Mouse (Mus musculus): ENCODE results near the gene Mael. TPM values are rescaled to one million over a fixed set of nuclear protein-coding genes. Genes with fewer than 3 reads are reported as not detected.

The Mael gene
- polyA plus RNA-seq, 1 experiment from 2014 or later: 0.13 TPM

- ATAC-seq (replicated peaks; ENCODE audit: extremely low read depth, insufficient read depth, low FRiP score): peak; percentile 63; the same call in 1 of the 2 replicates
- no peak overlapping the region for H3K4me3 ChIP-seq (ENCODE audit: low read length)
- peaks cover 16% of the 10 kb centered on the region for H3K27me3 ChIP-seq (ENCODE audit: control insufficient read depth, insufficient read depth, low read length)
- no peak overlapping the region for H3K27ac ChIP-seq (ENCODE audit: low read length)
- H3K4me2 ChIP-seq (ENCODE audit: low read depth, low read length): peak overlapping the region; percentile 59
- no peak overlapping the region for H3K9ac ChIP-seq (ENCODE audit: low read length)
- H3K9me3 ChIP-seq (replicated peaks; ENCODE audit: control insufficient read depth, low read length): no peaks in the 10 kb centered on the region
- no peaks in the 10 kb centered on the region for H3K36me3 ChIP-seq (ENCODE audit: control insufficient read depth, insufficient read depth)
- 13% methylated on average over 18 of the region's 18 CpGs for WGBS
- H3K4me1 ChIP-seq (ENCODE audit: control insufficient read depth, insufficient read depth, low read length): peaks cover 3% of the 10 kb centered on the region
Observed at GRCm38 (mm10) chr1:166153351-166154120, 85.0 kb downstream of the Mael start.

- peaks cover 16% of the 10 kb centered on the region for H3K27me3 ChIP-seq (ENCODE audit: control insufficient read depth, insufficient read depth, low read length)
- no peak overlapping the region for H3K4me2 ChIP-seq (ENCODE audit: low read depth, low read length)
- H3K9ac ChIP-seq (ENCODE audit: low read length): no peak overlapping the region
- H3K27ac ChIP-seq (ENCODE audit: low read length): no peak overlapping the region
- no peak overlapping the region for H3K4me3 ChIP-seq (ENCODE audit: low read length)
- H3K9me3 ChIP-seq (replicated peaks; ENCODE audit: control insufficient read depth, low read length): no peaks in the 10 kb centered on the region
- no peaks in the 10 kb centered on the region for H3K36me3 ChIP-seq (ENCODE audit: control insufficient read depth, insufficient read depth)
- no peak for ATAC-seq (replicated peaks; ENCODE audit: extremely low read depth, insufficient read depth, low FRiP score)
- WGBS: 80% methylated on average over 10 of the region's 10 CpGs
- peaks cover 3% of the 10 kb centered on the region for H3K4me1 ChIP-seq (ENCODE audit: control insufficient read depth, insufficient read depth, low read length)
Observed at GRCm38 (mm10) chr1:166152034-166152433, 86.5 kb downstream of the Mael start.

- no peak overlapping the region for H3K4me3 ChIP-seq (ENCODE audit: low read length)
- no peak overlapping the region for H3K9ac ChIP-seq (ENCODE audit: low read length)
- WGBS: 56% methylated on average over 11 of the region's 11 CpGs
- no peaks in the 10 kb centered on the region for H3K36me3 ChIP-seq (ENCODE audit: control insufficient read depth, insufficient read depth)
- ATAC-seq (replicated peaks; ENCODE audit: extremely low read depth, insufficient read depth, low FRiP score): no peak
- peaks cover 16% of the 10 kb centered on the region for H3K27me3 ChIP-seq (ENCODE audit: control insufficient read depth, insufficient read depth, low read length)
- peaks cover 3% of the 10 kb centered on the region for H3K4me1 ChIP-seq (ENCODE audit: control insufficient read depth, insufficient read depth, low read length)
- H3K9me3 ChIP-seq (replicated peaks; ENCODE audit: control insufficient read depth, low read length): no peaks in the 10 kb centered on the region
- no peak overlapping the region for H3K27ac ChIP-seq (ENCODE audit: low read length)
- H3K4me2 ChIP-seq (ENCODE audit: low read depth, low read length): no peak overlapping the region
Observed at GRCm38 (mm10) chr1:166151341-166151740, 87.2 kb downstream of the Mael start.

Other genes with a start within 250 kb of the Mael start
- gene Pou2f1, start 236.1 kb downstream of the Mael start, polyA plus RNA-seq (2015; fragmentation: Nextera tagmentation; extraction: Ambion mirVana): 8.5 and 9.3 TPM in 2 replicates
- gene Dusp27, start 110.8 kb downstream of the Mael start, polyA plus RNA-seq (2015; fragmentation: Nextera tagmentation; extraction: Ambion mirVana): 50.1 and 50.5 TPM in 2 replicates
- 0.11 and 0.67 TPM in 2 replicates for gene Gpa33, start 108.5 kb downstream of the Mael start, polyA plus RNA-seq (2015; fragmentation: Nextera tagmentation; extraction: Ambion mirVana)
- 0.71 and 0.74 TPM in 2 replicates for gene Ildr2, start 15.4 kb upstream of the Mael start, polyA plus RNA-seq (2015; fragmentation: Nextera tagmentation; extraction: Ambion mirVana)
- gene Tada1, start 140.3 kb upstream of the Mael start, polyA plus RNA-seq (2015; fragmentation: Nextera tagmentation; extraction: Ambion mirVana): 36.0 and 36.9 TPM in 2 replicates
- gene Pogk, start 171.1 kb upstream of the Mael start, polyA plus RNA-seq (2015; fragmentation: Nextera tagmentation; extraction: Ambion mirVana): 9.3 and 9.4 TPM in 2 replicates